Mouse (Mus musculus) myocyte (in vitro differentiated cells): ENCODE measurements around the gene Lrrc73.

Experiments used
- CEBPB ChIP-seq: IDR thresholded peaks from 2 replicates; pipeline ENCODE4 v1.6.1; 2011; ENCODE audit warnings: mild to moderate bottlenecking, moderate library complexity; ENCODE audit not compliant: poor library complexity, insufficient read depth, severe bottlenecking
- MAX ChIP-seq: IDR thresholded peaks from one replicate; pipeline ENCODE4 v1.6.1; 2011; ENCODE audit warnings: low read depth, mild to moderate bottlenecking, control low read depth
- MYOD1 ChIP-seq, 3 experiments: IDR thresholded peaks; one replicate each; pipeline ENCODE4 v1.6.1; 2011; ENCODE audit warnings: control low read depth in 2 of 3, low read depth in 2 of 3, mild to moderate bottlenecking in 2 of 3, moderate library complexity in 1 of 3; ENCODE audit not compliant: insufficient read length in 2 of 3, control insufficient read depth in 1 of 3
- MYOG ChIP-seq, 3 experiments: IDR thresholded peaks; one replicate each; pipeline ENCODE4 v1.6.1; 2011; ENCODE audit warnings: control low read depth in 2 of 3, low read depth in 2 of 3, mild to moderate bottlenecking in 2 of 3; ENCODE audit not compliant: insufficient read length in 2 of 3, control insufficient read depth in 1 of 3, insufficient read depth in 1 of 3
- POLR2A ChIP-seq: IDR thresholded peaks from one replicate; pipeline ENCODE4 v1.6.1; 2011; ENCODE audit warnings: low read depth, mild to moderate bottlenecking, control low read depth, moderate library complexity; ENCODE audit not compliant: insufficient read length
- POLR2AphosphoS2 ChIP-seq: IDR thresholded peaks from one replicate; pipeline ENCODE4 v1.6.1; 2011; ENCODE audit warnings: low read depth, control low read depth; ENCODE audit not compliant: insufficient read length
- TCF12 ChIP-seq: IDR thresholded peaks from one replicate; pipeline ENCODE4 v1.6.1; 2011; ENCODE audit warnings: mild to moderate bottlenecking, control low read depth; ENCODE audit not compliant: poor library complexity, insufficient read depth, severe bottlenecking
- TCF3 ChIP-seq: IDR thresholded peaks from one replicate; pipeline ENCODE4 v1.6.1; 2011; ENCODE audit warnings: low read depth, control low read depth; ENCODE audit not compliant: insufficient read length
- USF1 ChIP-seq: IDR thresholded peaks from one replicate; pipeline ENCODE4 v1.6.1; 2011; ENCODE audit warnings: low read depth, mild to moderate bottlenecking, control low read depth, moderate library complexity

DNA sequence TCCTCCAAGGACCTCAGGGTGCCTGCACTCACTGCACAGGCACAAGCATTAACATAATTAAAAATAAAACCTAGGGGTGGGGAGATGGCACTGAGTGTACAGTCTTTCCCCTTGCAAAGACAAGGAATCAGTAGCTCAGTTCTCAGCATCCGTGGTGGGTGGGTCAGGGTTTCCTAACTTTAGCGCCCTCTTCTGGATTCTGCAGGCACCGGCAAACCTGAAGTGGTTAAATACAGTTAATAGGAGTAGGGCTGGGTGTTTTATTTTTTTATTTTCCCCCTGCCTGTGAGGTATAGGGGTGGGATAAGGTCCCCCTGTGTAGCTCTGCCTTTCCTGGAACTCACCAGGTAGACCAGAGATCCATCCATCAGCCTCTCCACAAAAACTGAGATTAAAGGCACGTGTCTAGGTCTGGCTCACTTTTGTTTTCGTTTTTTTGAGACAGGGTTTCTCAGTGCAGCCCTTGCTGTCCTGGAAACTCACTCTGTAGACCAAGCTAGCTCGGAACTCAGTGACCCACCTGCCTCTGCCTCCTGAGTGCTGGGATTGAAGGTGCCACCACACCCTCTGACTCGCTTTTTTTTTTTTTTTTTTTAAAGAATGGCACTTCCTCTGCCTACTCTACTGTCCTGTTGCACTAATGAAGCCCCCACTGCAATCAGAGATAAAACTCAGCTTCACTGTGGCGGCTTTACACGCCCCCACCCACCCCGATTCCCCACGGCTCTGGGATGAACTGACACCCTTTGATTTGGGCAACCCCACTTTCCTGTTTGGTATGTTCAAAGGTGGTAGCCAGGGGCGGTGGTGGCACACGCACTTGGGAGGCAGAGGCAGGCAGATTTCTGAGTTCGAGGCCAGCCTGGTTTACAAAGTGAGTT lies 520 bp upstream of the Lrrc73 start:
- TF ChIP-seq TCF3 = no peak
- TF ChIP-seq CEBPB = no peak
- no peak for TF ChIP-seq POLR2A
- TF ChIP-seq POLR2AphosphoS2 = no peak
- TF ChIP-seq MAX = no peak
- no peak for TF ChIP-seq USF1
- no peak for TF ChIP-seq MYOD1 (IDR thresholded peaks at IDR 0.05; ENCODE audit: control insufficient read depth in 1 of 3, insufficient read length in 2 of 3, low read depth in 2 of 3)
- no peak for TF ChIP-seq TCF12
- TF ChIP-seq MYOG (IDR thresholded peaks at IDR 0.05; ENCODE audit: control insufficient read depth in 1 of 3, insufficient read depth in 1 of 3, insufficient read length in 2 of 3, low read depth in 2 of 3) = no peak
